Mouse (Mus musculus) B cell, adult 2 months (primary cell): ENCODE measurements at regions not wholly inside any gene's neighbourhood (a gene's known extent, or its start where the extent isn't known, plus 50 kb on each side); places are given as distances from the start of the nearest gene placed in this dataset.

Experiments used
- DNase-seq, 2 experiments: peaks; one replicate each; pipeline ENCODE4 v3.0.0; 2022

GRCm38 (mm10) chr3:104343096-104343495, 122.9 kb upstream of the Magi3 start:
- no peak for DNase-seq

- DNase-seq = no peak
These were observed 122.0 kb upstream of the Magi3 start for GRCm38 (mm10) chr3:104342220-104342619.

- DNase-seq = no peak
These were observed 120.2 kb upstream of the Magi3 start for GRCm38 (mm10) chr3:104340331-104340730.

GRCm38 (mm10) chr3:104336867-104337266, 116.7 kb upstream of the Magi3 start:
- DNase-seq = no peak

GRCm38 (mm10) chr3:104336308-104336707, 116.1 kb upstream of the Magi3 start:
- DNase-seq = no peak

- DNase-seq = no peak
These were observed 114.6 kb upstream of the Magi3 start for GRCm38 (mm10) chr3:104334760-104335159.

GRCm38 (mm10) chr3:104333345-104333744, 113.2 kb upstream of the Magi3 start:
- DNase-seq = no peak

- DNase-seq = no peak
These were observed 110.5 kb upstream of the Magi3 start for GRCm38 (mm10) chr3:104330646-104331045.

- no peak for DNase-seq
These were observed 107.7 kb upstream of the Magi3 start for GRCm38 (mm10) chr3:104327829-104328228.

- DNase-seq = peak in 1 of 2 experiments; percentile 3
These were observed 107.0 kb upstream of the Magi3 start for GRCm38 (mm10) chr3:104327034-104327729.

- DNase-seq = no peak
These were observed 102.4 kb upstream of the Magi3 start for GRCm38 (mm10) chr3:104322591-104322990.

GRCm38 (mm10) chr3:104320404-104320803, 100.2 kb upstream of the Magi3 start:
- no peak for DNase-seq

- DNase-seq = no peak
These were observed 99.2 kb upstream of the Magi3 start for GRCm38 (mm10) chr3:104319377-104319776.

- no peak for DNase-seq
These were observed 98.7 kb upstream of the Magi3 start for GRCm38 (mm10) chr3:104318911-104319310.

GRCm38 (mm10) chr3:104317528-104317927, 97.4 kb upstream of the Magi3 start:
- DNase-seq = no peak

- no peak for DNase-seq
These were observed 92.9 kb upstream of the Magi3 start for GRCm38 (mm10) chr3:104313063-104313462.

- DNase-seq = no peak
These were observed 86.8 kb upstream of the Magi3 start for GRCm38 (mm10) chr3:104306961-104307360.

- no peak for DNase-seq
These were observed 85.9 kb upstream of the Magi3 start for GRCm38 (mm10) chr3:104305904-104306563.

- DNase-seq = no peak
These were observed 83.4 kb upstream of the Magi3 start for GRCm38 (mm10) chr3:104303577-104303976.

- DNase-seq = no peak
These were observed 80.0 kb upstream of the Magi3 start for GRCm38 (mm10) chr3:104300201-104300600.

- no peak for DNase-seq
These were observed 78.7 kb upstream of the Magi3 start for GRCm38 (mm10) chr3:104298878-104299277.

GRCm38 (mm10) chr3:104298409-104298808, 78.2 kb upstream of the Magi3 start:
- DNase-seq = no peak

- no peak for DNase-seq
These were observed 76.9 kb upstream of the Magi3 start for GRCm38 (mm10) chr3:104297112-104297511.

- DNase-seq = no peak
These were observed 75.7 kb upstream of the Magi3 start for GRCm38 (mm10) chr3:104295856-104296255.
